Mouse (Mus musculus): ENCODE results near the gene Prl4a1.
"Not testable (repeated sequence)": the region's sequence is repeated elsewhere in the genome, so short reads cannot be mapped to it uniquely, and the experiment has no call there.

Prl4a1 gene

GRCm38 (mm10) chr13:28015912-28016311 is at the start of gene Prl4a1:
TSS of gene Prl4a1 (plus strand) at chr13:28016212.
- DNase-seq = no peak

DNA sequence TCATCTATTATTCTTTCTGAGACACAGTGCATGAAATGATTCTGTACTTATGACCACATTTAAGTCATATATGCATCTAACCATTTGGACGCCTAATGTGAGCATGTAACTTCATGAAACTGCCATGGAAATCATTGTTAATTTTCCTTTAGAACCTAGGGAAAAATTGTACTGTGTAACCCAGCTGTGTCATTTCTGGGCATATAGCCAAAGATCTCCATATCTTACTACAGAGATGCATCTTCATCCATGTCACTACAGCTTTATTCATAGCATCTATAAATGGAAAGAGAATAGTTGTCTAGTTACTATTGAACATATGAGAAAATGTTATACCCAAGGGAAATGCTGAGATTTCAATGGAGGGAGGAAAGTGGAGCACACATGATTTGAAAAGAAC is 43.1 kb upstream of the Prl4a1 start:
- no peak for DNase-seq

DNA sequence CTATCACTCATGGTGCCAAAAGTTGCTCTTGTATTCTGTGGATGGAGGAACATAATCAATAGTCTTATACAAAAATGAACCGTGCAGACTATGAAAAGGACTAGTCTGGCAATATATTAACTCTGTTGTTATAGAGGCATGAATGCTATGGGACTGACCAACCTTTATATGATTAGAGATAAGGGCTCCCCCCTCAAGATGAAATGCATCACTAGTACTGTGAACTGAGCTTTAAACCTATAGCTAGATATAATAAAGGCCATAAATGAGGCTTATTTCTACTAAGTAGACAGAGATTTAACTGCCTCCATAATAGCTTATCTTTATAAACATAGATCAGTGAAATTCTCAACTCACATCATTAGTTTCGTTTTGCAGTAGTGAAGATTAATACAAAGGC is 41.7 kb upstream of the Prl4a1 start:
- not testable (repeated sequence) for DNase-seq

DNA sequence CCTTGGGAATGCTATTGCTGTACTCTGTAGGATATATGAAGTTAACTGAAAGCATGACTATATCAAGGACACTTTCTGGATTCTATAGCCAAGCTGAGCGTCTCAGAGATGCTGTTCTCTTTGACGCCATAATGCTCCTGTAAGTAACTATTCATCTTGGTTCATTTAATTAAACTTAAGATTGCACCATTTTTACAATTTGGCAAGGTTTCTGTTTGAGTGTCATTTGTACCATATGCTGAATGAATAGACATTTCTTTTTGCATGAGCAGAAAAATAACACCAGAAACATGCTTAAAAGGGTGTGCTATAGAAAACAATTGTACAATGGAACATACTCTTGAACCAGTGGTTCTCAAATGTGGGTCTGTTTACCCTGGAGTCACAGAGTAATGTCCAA is 38.4 kb upstream of the Prl4a1 start:
- DNase-seq = no peak

DNA sequence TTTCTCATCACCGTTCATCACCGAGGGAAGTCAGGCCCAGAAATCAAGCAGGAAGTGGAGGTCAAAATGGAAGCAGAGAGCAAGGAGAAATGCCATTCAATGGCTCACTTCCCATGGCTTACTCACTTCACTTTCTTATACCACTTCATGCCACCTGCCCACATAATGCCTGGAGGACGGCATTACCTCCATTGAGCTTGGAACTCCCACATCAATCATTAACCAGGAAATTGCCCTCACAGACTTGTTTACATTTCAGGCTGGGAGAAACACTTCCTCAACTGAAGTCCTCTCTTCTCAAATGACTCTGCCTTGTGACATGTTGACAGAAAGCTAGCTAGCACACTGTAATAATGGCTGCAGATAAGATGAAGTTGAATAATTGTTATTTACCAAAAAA is 19.5 kb upstream of the Prl4a1 start:
- not testable (repeated sequence) for DNase-seq

GRCm38 (mm10) chr13:28029330-28029729 is 13.3 kb downstream of the Prl4a1 start:
- no peak for DNase-seq

GRCm38 (mm10) chr13:28069315-28069714 is 53.3 kb downstream of the Prl4a1 start:
- no peak for DNase-seq
